In the genomic region with DNA sequence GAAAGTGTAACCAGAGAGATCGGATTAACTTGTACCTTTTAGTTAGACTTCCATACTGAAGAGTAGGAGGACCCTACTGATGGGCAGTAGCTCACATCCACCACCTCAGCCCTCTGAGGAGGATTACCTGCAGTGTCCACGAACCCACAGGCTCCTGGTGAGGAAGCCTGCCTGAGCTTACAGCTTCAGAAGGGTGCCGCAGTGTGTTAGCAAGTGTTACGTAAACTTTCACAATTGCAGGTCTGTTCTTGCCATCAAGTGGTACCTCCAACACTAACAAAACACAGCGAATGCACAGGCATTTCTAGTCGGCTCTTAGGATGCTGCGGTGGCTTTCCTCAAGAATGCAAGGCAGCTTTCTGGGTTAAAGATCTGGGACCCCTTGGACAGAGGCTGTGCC, we compare ENCODE assay signal across 17 mouse cellular contexts.
DNase-seq lines count a peak whose midpoint lies in the region; ATAC-seq and TF ChIP-seq lines count a peak whose summit lies in the region.
"Had no signal": no experiment of that assay in that cellular context is flagged by ENCODE, and none has a peak within 500 bp of the region (broad histone marks: within the 10 kb centered on the region; RNA-seq: fewer than 3 reads in every experiment).

No protein-coding gene starts in this region.

- ATAC-seq in midbrain, embryonic 16.5 days = no peak
- ATAC-seq: Patski had no signal

- H3K9me3 ChIP-seq in midbrain, embryonic 16.5 days (replicated peaks; ENCODE audit: control insufficient read depth, low read length, poor library complexity, severe bottlenecking) = no peaks in the 10 kb centered on the region
- H3K9me3 ChIP-seq: heart, embryonic 10.5 days; midbrain, embryonic 12.5 days had no signal

- no peak for DNase-seq in left cerebral cortex, adult 2 months (ENCODE audit: extremely low spot score in 1 of 2, low spot score in 2 of 2)
- DNase-seq in left cerebral cortex, adult 11 months (ENCODE audit: low spot score) = no peak
- peak; percentile 33 for DNase-seq in 416B (ENCODE audit: low read depth)
- peak; percentile 19 to 21 for DNase-seq in B cell, adult 2 months
- peak; percentile 36 for DNase-seq in induced T-regulatory cell, adult 2 months (ENCODE audit: low read depth)
- DNase-seq in cerebellum, postnatal 10 days = no peak
- DNase-seq: adrenal gland, postnatal 36 days; cerebellum, adult 2 months; heart, postnatal 4 days; kidney, postnatal 25 days had no signal

- no peaks in the 10 kb centered on the region for H3K4me1 ChIP-seq in midbrain, embryonic 16.5 days (ENCODE audit: control insufficient read depth, insufficient read depth, low read length)
- H3K4me1 ChIP-seq: heart, embryonic 10.5 days; midbrain, embryonic 12.5 days had no signal

- no peak overlapping the region for H3K4me2 ChIP-seq in midbrain, embryonic 16.5 days (ENCODE audit: low read length)
- H3K4me2 ChIP-seq: hindbrain, embryonic 14.5 days; midbrain, embryonic 12.5 days had no signal

- H3K27ac ChIP-seq in left cerebral cortex, adult 2 months = peak overlapping the region; percentile 60
- H3K27ac ChIP-seq in midbrain, embryonic 16.5 days (ENCODE audit: low read length) = no peak overlapping the region
- H3K27ac ChIP-seq: heart, embryonic 10.5 days; hindbrain, embryonic 14.5 days; liver, embryonic 14.5 days; midbrain, embryonic 12.5 days; stomach, postnatal 0 days had no signal

- WGBS in midbrain, embryonic 16.5 days = 84% methylated on average over 7 of the region's 7 CpGs

- 0 out of 2 replicates have a peak overlapping the region, but pooled peaks have one; percentile 16 for H3K4me3 ChIP-seq in left cerebral cortex, adult 2 months
- H3K4me3 ChIP-seq in midbrain, embryonic 16.5 days (ENCODE audit: low read depth, low read length) = no peak overlapping the region
- H3K4me3 ChIP-seq: heart, embryonic 10.5 days; midbrain, embryonic 12.5 days had no signal

- intact Hi-C loops in left cerebral cortex, adult 2 months (cut with DNase I) = no loop called here

- H3K9ac ChIP-seq in midbrain, embryonic 16.5 days (ENCODE audit: low read depth, low read length) = no peak overlapping the region
- H3K9ac ChIP-seq: hindbrain, embryonic 14.5 days; liver, embryonic 14.5 days; midbrain, embryonic 12.5 days had no signal

- H3K36me3 ChIP-seq in midbrain, embryonic 16.5 days (ENCODE audit: control insufficient read depth, insufficient read depth, low read length) = no peaks in the 10 kb centered on the region
- H3K36me3 ChIP-seq: heart, embryonic 10.5 days; midbrain, embryonic 12.5 days had no signal

- H3K27me3 ChIP-seq in midbrain, embryonic 16.5 days (ENCODE audit: control insufficient read depth, insufficient read depth, low read depth, low read length) = no peaks in the 10 kb centered on the region
- H3K27me3 ChIP-seq: Patski had no signal

- TF ChIP-seq CTCF in left cerebral cortex, adult 2 months (IDR thresholded peaks at IDR 0.05) = no peak

Comparison
In these comparisons a context has a peak if more than half of its experiments do, and no peak if none do; other contexts are left out.
1. DNase-seq: peak in 416B (single experiment), B cell, adult 2 months (2 of 2) and induced T-regulatory cell, adult 2 months (single experiment); none in left cerebral cortex, adult 2 months (0 of 2), left cerebral cortex, adult 11 months (single experiment) and cerebellum, postnatal 10 days (0 of 2).